Mouse (Mus musculus) liver, embryonic 14.5 days (tissue): ENCODE data around the gene 9930104L06Rik.

Experiments
- CTCF ChIP-seq: IDR thresholded peaks from 2 replicates; pipeline ENCODE4 v1.5.1; 2016; ENCODE audit warnings: antibody characterized with exemption, low read depth, control low read depth
- EP300 ChIP-seq: IDR thresholded peaks from 2 replicates; pipeline ENCODE4 v1.6.1; 2016; ENCODE audit warnings: antibody characterized with exemption, low read depth

- no peak for TF ChIP-seq CTCF
- no peak for TF ChIP-seq EP300
Measured at GRCm38 (mm10) chr4:124964912-124965599, 28.2 kb downstream of the 9930104L06Rik start.
